Comparison of ENCODE assay signal across 17 mouse cellular contexts in the genomic region with DNA sequence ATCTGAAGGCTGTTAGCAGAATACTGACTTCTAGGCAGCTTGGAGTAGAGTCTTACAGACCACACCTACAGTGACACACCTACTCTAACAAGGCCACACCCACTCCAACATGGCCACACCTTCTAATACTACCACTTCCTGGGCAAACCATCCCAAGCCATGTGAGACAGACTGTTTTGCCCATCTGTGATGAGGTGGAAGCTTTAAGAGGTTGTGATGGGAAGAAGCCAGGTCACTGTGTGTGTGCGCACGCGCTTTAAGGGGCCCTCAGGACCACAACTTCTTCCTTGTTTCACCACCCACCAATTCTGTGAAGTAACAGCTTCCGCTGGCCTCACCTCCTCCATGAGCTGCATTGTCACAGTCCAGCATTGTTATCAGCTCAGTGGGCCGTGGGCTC.
DNase-seq lines count a peak whose midpoint lies in the region; ATAC-seq lines count a peak whose summit lies in the region.
"Had no signal": no experiment of that assay in that cellular context is flagged by ENCODE, and none has a peak within 500 bp of the region (broad histone marks: within the 10 kb centered on the region; RNA-seq: fewer than 3 reads in every experiment).

No protein-coding gene starts in this region.

- no peaks in the 10 kb centered on the region for H3K36me3 ChIP-seq in midbrain, embryonic 13.5 days
- H3K36me3 ChIP-seq in midbrain, embryonic 16.5 days (ENCODE audit: control insufficient read depth, insufficient read depth, low read length) = no peaks in the 10 kb centered on the region
- H3K36me3 ChIP-seq: heart, embryonic 12.5 days had no signal

- no peak overlapping the region for H3K27ac ChIP-seq in midbrain, embryonic 13.5 days
- H3K27ac ChIP-seq in midbrain, embryonic 16.5 days (ENCODE audit: low read length) = no peak overlapping the region

- H3K4me1 ChIP-seq in midbrain, embryonic 13.5 days (replicated peaks) = peaks cover 14% of the 10 kb centered on the region
- H3K4me1 ChIP-seq in midbrain, embryonic 16.5 days (ENCODE audit: control insufficient read depth, insufficient read depth, low read length) = peaks cover 2% of the 10 kb centered on the region; the same call in 1 of the 2 replicates

- no peaks in the 10 kb centered on the region for H3K9me3 ChIP-seq in midbrain, embryonic 13.5 days
- no peaks in the 10 kb centered on the region for H3K9me3 ChIP-seq in midbrain, embryonic 16.5 days (replicated peaks; ENCODE audit: control insufficient read depth, low read length, poor library complexity, severe bottlenecking)
- H3K9me3 ChIP-seq: heart, embryonic 12.5 days had no signal

- H3K4me2 ChIP-seq in midbrain, embryonic 13.5 days (replicated peaks) = no peak overlapping the region
- H3K4me2 ChIP-seq in midbrain, embryonic 16.5 days (ENCODE audit: low read length) = no peak overlapping the region
- H3K4me2 ChIP-seq: heart, embryonic 12.5 days had no signal

- ATAC-seq in CD4-positive, CD25-positive, alpha-beta regulatory T cell, adult 4 months = no peak
- ATAC-seq in midbrain, embryonic 13.5 days = peak; percentile 28; the same call in 1 of the 2 replicates
- no peak for ATAC-seq in midbrain, embryonic 16.5 days
- ATAC-seq in granulocyte monocyte progenitor cell, adult 5-6 weeks (replicated peaks; ENCODE audit: poor library complexity, severe bottlenecking) = peak; percentile 95
- peak; percentile 90 for ATAC-seq in megakaryocyte progenitor cell, adult 5-6 weeks (replicated peaks; ENCODE audit: poor library complexity)

- DNase-seq in CD4-positive, CD25-positive, alpha-beta regulatory T cell, adult 2 months (ENCODE audit: low read depth, low spot score) = peak; percentile 12
- no peak for DNase-seq in lung, postnatal 10 days
- no peak for DNase-seq in frontal cortex, postnatal 10 days (ENCODE audit: low spot score in 2 of 2)
- DNase-seq: adrenal gland, postnatal 10 days; cerebellum, postnatal 10 days; gastrocnemius, postnatal 36 days; heart, postnatal 4 days; kidney, adult 11 months; kidney, postnatal 36 days; lung, postnatal 36 days; right cerebral cortex, postnatal 25 days had no signal

- H3K27me3 ChIP-seq in midbrain, embryonic 13.5 days = no peaks in the 10 kb centered on the region
- H3K27me3 ChIP-seq in midbrain, embryonic 16.5 days (ENCODE audit: control insufficient read depth, insufficient read depth, low read depth, low read length) = no peaks in the 10 kb centered on the region
- H3K27me3 ChIP-seq: heart, embryonic 12.5 days had no signal

- no peak overlapping the region for H3K9ac ChIP-seq in midbrain, embryonic 13.5 days (replicated peaks)
- no peak overlapping the region for H3K9ac ChIP-seq in midbrain, embryonic 16.5 days (ENCODE audit: low read depth, low read length)
- H3K9ac ChIP-seq: heart, embryonic 12.5 days had no signal

- no peak overlapping the region for H3K4me3 ChIP-seq in midbrain, embryonic 13.5 days (replicated peaks)
- no peak overlapping the region for H3K4me3 ChIP-seq in midbrain, embryonic 16.5 days (ENCODE audit: low read depth, low read length)
- H3K4me3 ChIP-seq: heart, embryonic 12.5 days had no signal

- 82% methylated on average over 5 of the region's 5 CpGs for WGBS in midbrain, embryonic 13.5 days
- WGBS in midbrain, embryonic 16.5 days = 91% methylated on average over 5 of the region's 5 CpGs

Comparison
In these comparisons a context has a peak if more than half of its experiments do, and no peak if none do; other contexts are left out.
1. ATAC-seq: peak in midbrain, embryonic 13.5 days (single experiment), granulocyte monocyte progenitor cell, adult 5-6 weeks (single experiment) and megakaryocyte progenitor cell, adult 5-6 weeks (single experiment); none in CD4-positive, CD25-positive, alpha-beta regulatory T cell, adult 4 months (single experiment) and midbrain, embryonic 16.5 days (single experiment).